Comparison of ENCODE assay signal across 28 mouse cellular contexts in genomic region chr10:39576466-39576865, GRCm38 (mm10).
"Had no signal": no experiment of that assay in that cellular context is flagged by ENCODE, and none has a peak within 500 bp of the region (broad histone marks: within the 10 kb centered on the region; RNA-seq: fewer than 3 reads in every experiment).

No protein-coding gene starts in this region.

- H3K27me3 ChIP-seq: heart, embryonic 12.5 days; hindbrain, embryonic 12.5 days; intestine, embryonic 15.5 days; kidney, embryonic 15.5 days; limb, embryonic 13.5 days; limb, embryonic 15.5 days had no signal

- H3K4me3 ChIP-seq: gastrocnemius, adult 2 months; heart, embryonic 10.5 days; heart, embryonic 12.5 days; hindbrain, embryonic 10.5 days; hindbrain, embryonic 12.5 days; intestine, embryonic 15.5 days; kidney, embryonic 15.5 days; limb, embryonic 13.5 days; limb, embryonic 15.5 days; liver, embryonic 12.5 days had no signal

- H3K9ac ChIP-seq: heart, embryonic 12.5 days; hindbrain, embryonic 12.5 days; hindbrain, embryonic 14.5 days; intestine, embryonic 15.5 days; kidney, embryonic 15.5 days; limb, embryonic 13.5 days; limb, embryonic 15.5 days; liver, embryonic 12.5 days; liver, embryonic 14.5 days had no signal

- H3K4me2 ChIP-seq: heart, embryonic 12.5 days; hindbrain, embryonic 12.5 days; hindbrain, embryonic 14.5 days; intestine, embryonic 15.5 days; kidney, embryonic 15.5 days; limb, embryonic 13.5 days; limb, embryonic 15.5 days; liver, embryonic 12.5 days had no signal

- ATAC-seq: hindbrain, embryonic 16.5 days; inflammation-experienced regulatory T-cells, adult 6 months; intestine, embryonic 15.5 days; intestine, postnatal 0 days; liver, embryonic 12.5 days had no signal

- H3K9me3 ChIP-seq: heart, embryonic 10.5 days; heart, embryonic 12.5 days; hindbrain, embryonic 10.5 days; hindbrain, embryonic 12.5 days; intestine, embryonic 15.5 days; kidney, embryonic 15.5 days; limb, embryonic 13.5 days; limb, embryonic 15.5 days; liver, embryonic 12.5 days had no signal

- H3K27ac ChIP-seq: gastrocnemius, adult 2 months; heart, embryonic 10.5 days; hindbrain, embryonic 10.5 days; hindbrain, embryonic 12.5 days; hindbrain, embryonic 14.5 days; intestine, embryonic 15.5 days; kidney, embryonic 15.5 days; kidney, postnatal 0 days; limb, embryonic 13.5 days; limb, embryonic 15.5 days; liver, embryonic 12.5 days; liver, embryonic 14.5 days had no signal

- H3K4me1 ChIP-seq: liver, embryonic 12.5 days had no signal

- H3K36me3 ChIP-seq: heart, embryonic 10.5 days; heart, embryonic 12.5 days; hindbrain, embryonic 10.5 days; hindbrain, embryonic 12.5 days; intestine, embryonic 15.5 days; kidney, embryonic 15.5 days; limb, embryonic 13.5 days; limb, embryonic 15.5 days; liver, embryonic 12.5 days had no signal

- DNase-seq: gastrocnemius, adult 2 months; gastrocnemius, postnatal 10 days; gastrocnemius, postnatal 25 days; heart, adult 18-20 months; heart, postnatal 10 days; heart, postnatal 4 days; kidney, adult 18-20 months; kidney, adult 8-10 months; kidney, postnatal 14 days; kidney, postnatal 36 days; layer of hippocampus, adult 9-11 months; layer of hippocampus, postnatal 36 days; left cerebral cortex, postnatal 4 days had no signal
